Mouse (Mus musculus) midbrain, embryonic 14.5 days (tissue): ENCODE measurements around the gene Rasgrf1. TPM values are rescaled to one million over a fixed set of nuclear protein-coding genes. Genes with fewer than 3 reads are reported as not detected.

Experiments used
- ATAC-seq: fragments of 200-750 bp; cut with Nextera tagmentation; 2 replicates; pipeline ENCODE4 v1.8.0; 2017; ENCODE audit warnings: moderate number of reproducible peaks, moderate library complexity; ENCODE audit not compliant: low FRiP score, low TSS enrichment
- DNase-seq: peaks from one replicate; pipeline ENCODE4 v3.0.0-alpha.2; 2015
- H3K27ac ChIP-seq: fragments of 300-500 bp; sonication (generic); replicated peaks from 2 replicates; pipeline ENCODE4 v1.5.1; 2014; ENCODE audit warnings: mild to moderate bottlenecking, low read depth, low read length, moderate library complexity
- H3K27me3 ChIP-seq: fragments of 300-500 bp; sonication (generic); 2 replicates; pipeline ENCODE4 v1.6.1; 2014; ENCODE audit warnings: low read length, control low read depth, mixed read lengths; ENCODE audit not compliant: control insufficient read depth, insufficient read depth
- H3K36me3 ChIP-seq: fragments of 300-500 bp; sonication (generic); 2 replicates; pipeline ENCODE4 v1.6.1; 2014; ENCODE audit warnings: low read length, control low read depth; ENCODE audit not compliant: control insufficient read depth, insufficient read depth
- H3K4me1 ChIP-seq: fragments of 300-500 bp; sonication (generic); 2 replicates; pipeline ENCODE4 v1.6.1; 2014; ENCODE audit warnings: mild to moderate bottlenecking, antibody characterized with exemption, low read length, control low read depth; ENCODE audit not compliant: control insufficient read depth, insufficient read depth
- H3K4me2 ChIP-seq: fragments of 300-500 bp; sonication (generic); 2 replicates; pipeline ENCODE4 v1.6.1; 2014; ENCODE audit warnings: mild to moderate bottlenecking, low read length, moderate library complexity
- H3K4me3 ChIP-seq: fragments of 300-500 bp; sonication (generic); replicated peaks from 2 replicates; pipeline ENCODE4 v1.5.1; 2014; ENCODE audit warnings: low read depth, low read length
- H3K9ac ChIP-seq: fragments of 300-500 bp; sonication (generic); replicated peaks from 2 replicates; pipeline ENCODE4 v1.6.1; 2014; ENCODE audit warnings: mild to moderate bottlenecking, low read length, moderate library complexity
- H3K9me3 ChIP-seq: fragments of 300-500 bp; sonication (generic); 2 replicates; pipeline ENCODE4 v1.6.1; 2016; ENCODE audit warnings: low read length, control low read depth, mixed read lengths; ENCODE audit not compliant: control insufficient read depth
- whole genome bisulfite sequencing: fragments of 180-500 bp; shearing (Covaris S2); extraction: QIAGEN DNeasy Blood & Tissue Kit; methylation state at CpG from one replicate; pipeline ENCODE4 v1.1.7; 2014; 5-methylcytosine and 5-hydroxymethylcytosine counted together
- polyA plus RNA-seq: library from polyadenylated mRNA; unstranded; fragments of >200 nt; fragmentation: Nextera tagmentation; extraction: Ambion mirVana; gene quantifications from 2 replicates; pipeline ENCODE4 v1.2.1, GENCODE M21; 2014

The Rasgrf1 gene
- polyA plus RNA-seq, 1 experiment from 2014 or later, result 3.5 TPM

GRCm38 (mm10) chr9:89968836-89969450 lies 59.2 kb downstream of the Rasgrf1 start:
- no peak for DNase-seq
- no peak for ATAC-seq
- H3K4me1 ChIP-seq, result no peaks in the 10 kb centered on the region

GRCm38 (mm10) chr9:89970271-89970670 lies 60.6 kb downstream of the Rasgrf1 start:
- ATAC-seq (no peak), DNase-seq (no peak)
- Histone ChIP-seq H3K27ac (no peak overlapping the region), H3K36me3 (no peaks in the 10 kb centered on the region), H3K9me3 (no peaks in the 10 kb centered on the region), H3K4me2 (no peak overlapping the region), H3K9ac (no peak overlapping the region), H3K4me1 (no peaks in the 10 kb centered on the region), H3K27me3 (no peaks in the 10 kb centered on the region), H3K4me3 (no peak overlapping the region)
- 93% methylated on average over 10 of the region's 10 CpGs for WGBS

More at GRCm38 (mm10) chr9:89968836-89969450, 59.2 kb downstream of the Rasgrf1 start:
- Histone ChIP-seq H3K36me3 (no peaks in the 10 kb centered on the region), H3K27me3 (no peaks in the 10 kb centered on the region), H3K9me3 (no peaks in the 10 kb centered on the region), H3K4me3 (no peak overlapping the region), H3K27ac (no peak overlapping the region), H3K4me2 (no peak overlapping the region), H3K9ac (no peak overlapping the region)
- WGBS, result 88% methylated on average over 6 of the region's 6 CpGs

- Histone ChIP-seq H3K9me3 (no peaks in the 10 kb centered on the region), H3K27me3 (no peaks in the 10 kb centered on the region), H3K27ac (no peak overlapping the region), H3K4me3 (no peak overlapping the region), H3K9ac (no peak overlapping the region), H3K4me2 (no peak overlapping the region), H3K4me1 (no peaks in the 10 kb centered on the region), H3K36me3 (no peaks in the 10 kb centered on the region)
- DNase-seq, result no peak
- WGBS, result 88% methylated on average over 11 of the region's 11 CpGs
- ATAC-seq, result no peak
Measured at GRCm38 (mm10) chr9:89970886-89971486, 61.3 kb downstream of the Rasgrf1 start.

GRCm38 (mm10) chr9:89972321-89972720 lies 62.6 kb downstream of the Rasgrf1 start:
- Histone ChIP-seq H3K9me3 (no peaks in the 10 kb centered on the region), H3K27ac (no peak overlapping the region), H3K4me3 (no peak overlapping the region), H3K36me3 (no peaks in the 10 kb centered on the region), H3K4me1 (no peaks in the 10 kb centered on the region), H3K27me3 (no peaks in the 10 kb centered on the region), H3K4me2 (no peak overlapping the region), H3K9ac (no peak overlapping the region)
- WGBS, result 52% methylated on average over 3 of the region's 3 CpGs
- ATAC-seq (no peak), DNase-seq (no peak)

DNA sequence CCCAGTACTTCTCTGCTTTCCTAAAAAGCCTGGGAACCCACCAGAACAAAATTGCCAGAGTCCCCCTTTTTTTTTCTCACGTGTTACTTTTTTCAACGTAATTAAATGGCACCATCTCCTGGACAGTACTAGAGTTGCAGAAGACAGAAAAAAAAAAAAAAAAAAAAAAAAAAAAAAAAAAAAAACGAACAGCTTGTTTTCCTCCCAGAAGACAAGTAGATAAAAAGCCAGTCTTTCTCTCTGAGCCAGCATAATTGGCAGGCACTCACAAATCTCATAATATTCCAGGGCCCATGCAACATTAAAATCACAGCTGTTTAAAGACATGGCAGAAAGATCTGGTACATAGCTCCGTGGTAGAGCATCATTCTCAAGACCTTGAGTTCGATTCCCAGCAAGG lies 64.1 kb downstream of the Rasgrf1 start:
- ATAC-seq, result no peak
- Histone ChIP-seq H3K4me3 (no peak overlapping the region), H3K4me2 (no peak overlapping the region), H3K9me3 (no peaks in the 10 kb centered on the region), H3K4me1 (no peaks in the 10 kb centered on the region), H3K27ac (no peak overlapping the region), H3K36me3 (no peaks in the 10 kb centered on the region), H3K9ac (no peak overlapping the region), H3K27me3 (no peaks in the 10 kb centered on the region)
- 35% methylated on average over 5 of the region's 5 CpGs for WGBS
- peak; percentile 69 for DNase-seq

- 81% methylated on average over 10 of the region's 10 CpGs for WGBS
- Histone ChIP-seq H3K4me3 (no peak overlapping the region), H3K9ac (no peak overlapping the region), H3K4me2 (no peak overlapping the region), H3K9me3 (no peaks in the 10 kb centered on the region), H3K36me3 (no peaks in the 10 kb centered on the region), H3K27ac (no peak overlapping the region), H3K27me3 (no peaks in the 10 kb centered on the region), H3K4me1 (no peaks in the 10 kb centered on the region)
- ATAC-seq, result no peak
- DNase-seq, result peak; percentile 31
Measured at GRCm38 (mm10) chr9:89974463-89974931, 64.8 kb downstream of the Rasgrf1 start.

DNA sequence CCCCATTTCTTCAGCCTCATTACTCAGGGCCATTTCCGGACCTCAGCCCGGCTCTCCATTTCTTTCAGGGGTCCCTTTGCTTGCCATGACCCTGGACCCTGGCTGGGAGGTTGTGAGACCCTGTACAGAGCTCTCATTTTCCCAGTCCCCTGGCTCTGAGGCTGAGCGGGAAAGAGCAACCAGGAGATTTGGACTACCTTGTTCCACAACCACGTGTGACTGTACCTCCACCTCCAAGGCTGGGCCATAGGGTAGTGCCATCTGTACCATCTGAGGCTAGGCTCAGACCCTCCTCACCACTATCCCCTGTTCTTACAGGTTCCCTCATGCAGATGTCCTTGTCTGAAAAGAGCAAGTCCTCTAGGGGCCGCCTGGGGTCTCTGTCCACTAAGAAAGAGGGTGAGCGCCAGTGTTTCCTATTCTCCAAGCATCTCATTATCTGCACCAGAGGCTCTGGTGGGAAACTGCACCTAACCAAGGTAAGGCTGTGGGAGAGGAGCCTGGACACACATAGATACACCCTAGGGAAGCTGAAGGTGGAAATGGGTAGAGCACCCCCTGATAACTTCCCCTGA lies 66.7 kb downstream of the Rasgrf1 start:
- WGBS, result 75% methylated on average over 6 of the region's 6 CpGs
- no peaks in the 10 kb centered on the region for H3K4me1 ChIP-seq
- ATAC-seq (no peak; the same call in 1 of the 2 replicates), DNase-seq (no peak)
- H3K27me3 ChIP-seq, result no peaks in the 10 kb centered on the region
- no peaks in the 10 kb centered on the region for H3K36me3 ChIP-seq
- no peak overlapping the region for H3K4me3 ChIP-seq
- no peaks in the 10 kb centered on the region for H3K9me3 ChIP-seq
- H3K9ac ChIP-seq, result no peak overlapping the region
- H3K27ac ChIP-seq, result no peak overlapping the region
- H3K4me2 ChIP-seq, result no peak overlapping the region

DNA sequence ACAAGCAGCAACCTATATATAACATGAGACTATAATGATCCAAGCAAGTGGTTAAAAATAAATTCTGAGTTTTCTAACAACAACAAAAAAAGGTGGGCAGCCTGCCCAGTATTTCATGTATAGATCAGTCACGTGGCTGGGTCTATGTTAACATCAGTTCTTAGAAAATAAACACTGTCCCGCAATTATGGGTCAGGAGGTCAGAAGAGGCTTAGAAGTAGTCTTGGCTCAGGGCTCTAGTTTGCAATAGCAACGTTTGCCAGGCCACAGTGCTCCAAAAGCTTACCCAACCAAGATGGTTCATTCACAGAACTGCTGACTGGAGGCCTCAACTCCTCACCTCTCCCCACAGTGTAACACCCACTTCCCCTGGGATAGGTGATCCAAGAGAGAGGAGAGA lies 69.5 kb downstream of the Rasgrf1 start:
- H3K9me3 ChIP-seq, result no peaks in the 10 kb centered on the region
- H3K9ac ChIP-seq, result no peak overlapping the region
- no peak overlapping the region for H3K27ac ChIP-seq
- DNase-seq, result no peak
- no peaks in the 10 kb centered on the region for H3K27me3 ChIP-seq
- no peaks in the 10 kb centered on the region for H3K4me1 ChIP-seq
- 49% methylated on average over 3 of the region's 3 CpGs for WGBS
- H3K4me2 ChIP-seq, result no peak overlapping the region
- ATAC-seq, result no peak
- no peaks in the 10 kb centered on the region for H3K36me3 ChIP-seq
- no peak overlapping the region for H3K4me3 ChIP-seq

GRCm38 (mm10) chr9:89982256-89982655 lies 72.5 kb downstream of the Rasgrf1 start:
- 76% methylated on average over 1 of the region's 1 CpGs for WGBS
- no peaks in the 10 kb centered on the region for H3K4me1 ChIP-seq
- ATAC-seq, result no peak
- no peak overlapping the region for H3K4me2 ChIP-seq
- no peak overlapping the region for H3K27ac ChIP-seq
- DNase-seq, result no peak
- H3K9me3 ChIP-seq, result no peaks in the 10 kb centered on the region
- H3K4me3 ChIP-seq, result no peak overlapping the region
- no peak overlapping the region for H3K9ac ChIP-seq
- H3K36me3 ChIP-seq, result no peaks in the 10 kb centered on the region
- H3K27me3 ChIP-seq, result no peaks in the 10 kb centered on the region
